Mouse (Mus musculus): ENCODE results near the gene Gm12216. TPM values are rescaled to one million over a fixed set of nuclear protein-coding genes. Genes with fewer than 3 reads are reported as not detected.

The Gm12216 gene
- polyA plus RNA-seq, 1 experiment from 2014 or later: 0.40 TPM

- Histone ChIP-seq H3K27ac (ENCODE audit: low read depth, low read length) (no peak overlapping the region), H3K36me3 (ENCODE audit: control insufficient read depth, insufficient read depth, low read length) (no peaks in the 10 kb centered on the region), H3K27me3 (replicated peaks; ENCODE audit: control insufficient read depth, insufficient read depth, low read length) (no peaks in the 10 kb centered on the region), H3K4me1 (ENCODE audit: control insufficient read depth, insufficient read depth, low read depth, low read length) (no peaks in the 10 kb centered on the region), H3K4me3 (ENCODE audit: low read length) (no peak overlapping the region), H3K4me2 (ENCODE audit: low read length) (peak overlapping the region; percentile 56), H3K9ac (ENCODE audit: low read depth, low read length) (no peak overlapping the region), H3K9me3 (ENCODE audit: control insufficient read depth, low read length) (no peaks in the 10 kb centered on the region)
- ATAC-seq: no peak
- 71% methylated on average over 18 of the region's 18 CpGs for WGBS
Observed at GRCm38 (mm10) chr11:53734970-53735681, 123.9 kb downstream of the Gm12216 start.

- Histone ChIP-seq H3K27me3 (replicated peaks; ENCODE audit: control insufficient read depth, insufficient read depth, low read length) (no peaks in the 10 kb centered on the region), H3K9ac (ENCODE audit: low read depth, low read length) (no peak overlapping the region), H3K4me3 (ENCODE audit: low read length) (no peak overlapping the region), H3K27ac (ENCODE audit: low read depth, low read length) (no peak overlapping the region), H3K4me1 (ENCODE audit: control insufficient read depth, insufficient read depth, low read depth, low read length) (no peaks in the 10 kb centered on the region), H3K9me3 (ENCODE audit: control insufficient read depth, low read length) (no peaks in the 10 kb centered on the region), H3K36me3 (ENCODE audit: control insufficient read depth, insufficient read depth, low read length) (no peaks in the 10 kb centered on the region), H3K4me2 (ENCODE audit: low read length) (no peak overlapping the region)
- ATAC-seq: no peak
- 84% methylated on average over 2 of the region's 2 CpGs for WGBS
Observed at GRCm38 (mm10) chr11:53734431-53734830, 124.6 kb downstream of the Gm12216 start.

- Histone ChIP-seq H3K9ac (ENCODE audit: low read depth, low read length) (no peak overlapping the region), H3K4me1 (ENCODE audit: control insufficient read depth, insufficient read depth, low read depth, low read length) (no peaks in the 10 kb centered on the region), H3K4me3 (ENCODE audit: low read length) (no peak overlapping the region), H3K36me3 (ENCODE audit: control insufficient read depth, insufficient read depth, low read length) (no peaks in the 10 kb centered on the region), H3K4me2 (ENCODE audit: low read length) (no peak overlapping the region), H3K27ac (ENCODE audit: low read depth, low read length) (no peak overlapping the region), H3K27me3 (replicated peaks; ENCODE audit: control insufficient read depth, insufficient read depth, low read length) (no peaks in the 10 kb centered on the region), H3K9me3 (ENCODE audit: control insufficient read depth, low read length) (no peaks in the 10 kb centered on the region)
- WGBS: 88% methylated on average over 7 of the region's 7 CpGs
- ATAC-seq: no peak
Observed at GRCm38 (mm10) chr11:53733824-53734223, 125.2 kb downstream of the Gm12216 start.

Small RNA genes lying within 50 kb of the gene (microRNA-seq; reads per million reads assigned to microRNA genes)
- gene Mir7671: not detected

Other genes starting within 250 kb of the Gm12216 start
- gene Il4, start 240.6 kb downstream of the Gm12216 start, polyA plus RNA-seq (2015; fragmentation: Nextera tagmentation; extraction: Ambion mirVana): 3.9 and 4.5 TPM in 2 replicates
- not detected in 2 replicates for gene Il13, start 224.6 kb downstream of the Gm12216 start, polyA plus RNA-seq (2015; fragmentation: Nextera tagmentation; extraction: Ambion mirVana)
- gene Rad50, start 151.9 kb downstream of the Gm12216 start, polyA plus RNA-seq (2015; fragmentation: Nextera tagmentation; extraction: Ambion mirVana): 11.7 and 12.3 TPM in 2 replicates
- not detected in 2 replicates for gene Il5, start 138.5 kb downstream of the Gm12216 start, polyA plus RNA-seq (2015; fragmentation: Nextera tagmentation; extraction: Ambion mirVana)
- gene Irf1, start 89.2 kb downstream of the Gm12216 start, polyA plus RNA-seq (2015; fragmentation: Nextera tagmentation; extraction: Ambion mirVana): 3.5 and 3.9 TPM in 2 replicates
- not detected in 2 replicates for gene Gm17334, start 86.1 kb downstream of the Gm12216 start, polyA plus RNA-seq (2015; fragmentation: Nextera tagmentation; extraction: Ambion mirVana)
- 11.1 and 12.4 TPM in 2 replicates for gene Slc22a5, start 32.4 kb upstream of the Gm12216 start, polyA plus RNA-seq (2015; fragmentation: Nextera tagmentation; extraction: Ambion mirVana)
- gene Slc22a21, start 121.1 kb upstream of the Gm12216 start, polyA plus RNA-seq (2015; fragmentation: Nextera tagmentation; extraction: Ambion mirVana): 4.0 and 5.1 TPM in 2 replicates
- gene Slc22a4, start 168.8 kb upstream of the Gm12216 start, polyA plus RNA-seq (2015; fragmentation: Nextera tagmentation; extraction: Ambion mirVana): 4.9 and 7.2 TPM in 2 replicates
- gene Pdlim4, start 209.8 kb upstream of the Gm12216 start, polyA plus RNA-seq (2015; fragmentation: Nextera tagmentation; extraction: Ambion mirVana): 37.4 and 38.4 TPM in 2 replicates
- 12.3 and 15.1 TPM in 2 replicates for gene P4ha2, start 240.8 kb upstream of the Gm12216 start, polyA plus RNA-seq (2015; fragmentation: Nextera tagmentation; extraction: Ambion mirVana)

Data from hindbrain, embryonic 16.5 days (tissue).